Mouse (Mus musculus) liver, adult 2 months (tissue): Measurements from ENCODE around the gene Reck. TPM values are rescaled to one million over a fixed set of nuclear protein-coding genes. Genes with fewer than 3 reads are reported as not detected.
A peak's percentile ranks its signal among the peaks of the same experiment; 100 is the strongest.

Experiments
- DNase-seq: peaks from one replicate; pipeline ENCODE4 v3.0.0-alpha.2; 2011; ENCODE audit warnings: low read depth, low spot score; ENCODE audit errors: extremely low read depth
- H3K27ac ChIP-seq: fragments of 200-500 bp; replicated peaks from 2 replicates; pipeline ENCODE4 v1.5.1; 2012; ENCODE audit warnings: low read depth, mild to moderate bottlenecking, control low read depth, inconsistent platforms, low read length; ENCODE audit not compliant: insufficient read depth
- H3K27me3 ChIP-seq: fragments of 200-500 bp; 2 replicates; pipeline ENCODE4 v1.6.1; 2012; ENCODE audit warnings: mild to moderate bottlenecking, moderate library complexity, low read length, inconsistent platforms; ENCODE audit not compliant: control insufficient read depth, insufficient read depth
- H3K36me3 ChIP-seq: fragments of 200-500 bp; 2 replicates; pipeline ENCODE4 v1.6.1; 2012; ENCODE audit warnings: low read length, inconsistent platforms; ENCODE audit not compliant: control insufficient read depth, insufficient read depth
- H3K4me1 ChIP-seq: fragments of 200-500 bp; 2 replicates; pipeline ENCODE4 v1.6.1; 2011; ENCODE audit warnings: low read length; ENCODE audit not compliant: control insufficient read depth, insufficient read depth
- H3K4me3 ChIP-seq: fragments of 200-500 bp; 2 replicates; pipeline ENCODE4 v1.5.1; 2011; ENCODE audit warnings: low read depth, mild to moderate bottlenecking, control low read depth, low read length, moderate library complexity; ENCODE audit not compliant: insufficient read depth
- H3K79me2 ChIP-seq: fragments of 200-500 bp; 2 replicates; pipeline ENCODE4 v1.6.1; 2012; ENCODE audit warnings: inconsistent platforms, mild to moderate bottlenecking, low read length, moderate library complexity; ENCODE audit not compliant: control insufficient read depth, insufficient read depth
- H3K9ac ChIP-seq: fragments of 200-500 bp; 2 replicates; pipeline ENCODE4 v1.6.1; 2012; ENCODE audit warnings: low read depth, mild to moderate bottlenecking, control low read depth, inconsistent platforms, low read length
- CTCF ChIP-seq: fragments of 200-500 bp; IDR thresholded peaks from 2 replicates; pipeline ENCODE4 v1.5.1; 2011; ENCODE audit warnings: low read depth, low read length, control low read depth
- POLR2A ChIP-seq: fragments of 200-500 bp; IDR thresholded peaks from 2 replicates; pipeline ENCODE4 v1.6.1; 2011; ENCODE audit warnings: low read length, control low read depth; ENCODE audit not compliant: insufficient read depth; ENCODE audit errors: extremely low read depth
- WGBS: fragments of 180-500 bp; shearing (Covaris S2); methylation state at CpG from one replicate; pipeline ENCODE4 v1.1.7; 2018; 5-methylcytosine and 5-hydroxymethylcytosine counted together
- polyA plus RNA-seq: library from polyadenylated mRNA; depleted of rRNA; stranded (reverse); fragments of >200 nt; gene quantifications from 2 replicates; pipeline ENCODE4 v1.2.3, GENCODE M21; 2012
- total RNA-seq: library from RNA; depleted of rRNA; stranded (reverse); fragments of >200 nt; gene quantifications from 2 replicates; pipeline ENCODE4 v1.2.3, GENCODE M21; 2014

The Reck gene
- total and polyA plus RNA-seq, 2 experiments = 2.2 to 2.6 TPM

- H3K9ac ChIP-seq = no peak overlapping the region
- no peak for DNase-seq
- no peak overlapping the region for H3K4me3 ChIP-seq
- H3K36me3 ChIP-seq = 0 out of 2 replicates have a peak, but pooled peaks cover 2% of the 10 kb centered on the region
- no peaks in the 10 kb centered on the region for H3K4me1 ChIP-seq
- TF ChIP-seq CTCF (no peak), POLR2A (no peak)
- no peaks in the 10 kb centered on the region for H3K79me2 ChIP-seq
- 89% methylated on average over 5 of the region's 5 CpGs for WGBS
- no peak overlapping the region for H3K27ac ChIP-seq
- no peaks in the 10 kb centered on the region for H3K27me3 ChIP-seq
Observed at GRCm38 (mm10) chr4:43918221-43918620, 42.9 kb downstream of the Reck start.

- no peaks in the 10 kb centered on the region for H3K4me1 ChIP-seq
- H3K79me2 ChIP-seq = no peaks in the 10 kb centered on the region
- H3K9ac ChIP-seq = no peak overlapping the region
- H3K27me3 ChIP-seq = no peaks in the 10 kb centered on the region
- DNase-seq = no peak
- no peak overlapping the region for H3K27ac ChIP-seq
- no peak overlapping the region for H3K4me3 ChIP-seq
- 0 out of 2 replicates have a peak, but pooled peaks cover 2% of the 10 kb centered on the region for H3K36me3 ChIP-seq
- 100% methylated on average over 1 of the region's 1 CpGs for WGBS
- TF ChIP-seq POLR2A = no peak
- TF ChIP-seq CTCF = no peak; the same call in 1 of the 2 replicates
Observed at GRCm38 (mm10) chr4:43920602-43921001, 45.3 kb downstream of the Reck start.

- Histone ChIP-seq H3K4me1 (no peaks in the 10 kb centered on the region), H3K4me3 (no peak overlapping the region), H3K9ac (no peak overlapping the region), H3K79me2 (no peaks in the 10 kb centered on the region), H3K27ac (no peak overlapping the region), H3K36me3 (no peaks in the 10 kb centered on the region; the same call in 1 of the 2 replicates), H3K27me3 (no peaks in the 10 kb centered on the region)
- DNase-seq = no peak
- WGBS = 75% methylated on average over 6 of the region's 6 CpGs
- no peak for TF ChIP-seq POLR2A
- no peak for TF ChIP-seq CTCF
Observed at GRCm38 (mm10) chr4:43925125-43925524, 49.8 kb downstream of the Reck start.

GRCm38 (mm10) chr4:43925779-43926178, 50.4 kb downstream of the Reck start:
- no peaks in the 10 kb centered on the region for H3K79me2 ChIP-seq
- no peaks in the 10 kb centered on the region; the same call in 1 of the 2 replicates for H3K36me3 ChIP-seq
- no peaks in the 10 kb centered on the region for H3K27me3 ChIP-seq
- H3K9ac ChIP-seq = no peak overlapping the region
- no peak overlapping the region for H3K27ac ChIP-seq
- 12% methylated on average over 3 of the region's 3 CpGs for WGBS
- TF ChIP-seq CTCF (peak; percentile 92), POLR2A (no peak)
- DNase-seq = peak; percentile 57
- H3K4me3 ChIP-seq = no peak overlapping the region
- no peaks in the 10 kb centered on the region for H3K4me1 ChIP-seq

GRCm38 (mm10) chr4:43927826-43928225, 52.5 kb downstream of the Reck start:
- no peaks in the 10 kb centered on the region for H3K79me2 ChIP-seq
- no peaks in the 10 kb centered on the region for H3K27me3 ChIP-seq
- over 99% methylated on average over 3 of the region's 3 CpGs for WGBS
- peaks cover 1% of the 10 kb centered on the region; the same call in 1 of the 2 replicates for H3K4me1 ChIP-seq
- TF ChIP-seq POLR2A (no peak), CTCF (0 out of 2 replicates have a peak, but pooled peaks have one; percentile 25)
- no peak overlapping the region for H3K27ac ChIP-seq
- no peak overlapping the region for H3K9ac ChIP-seq
- no peaks in the 10 kb centered on the region; the same call in 1 of the 2 replicates for H3K36me3 ChIP-seq
- peak; percentile 7 for DNase-seq
- H3K4me3 ChIP-seq = no peak overlapping the region

GRCm38 (mm10) chr4:43931877-43932276, 56.5 kb downstream of the Reck start:
- DNase-seq = peak; percentile 22
- no peak overlapping the region for H3K27ac ChIP-seq
- H3K36me3 ChIP-seq = no peaks in the 10 kb centered on the region; the same call in 1 of the 2 replicates
- H3K79me2 ChIP-seq = no peaks in the 10 kb centered on the region
- TF ChIP-seq POLR2A (no peak), CTCF (no peak)
- no peaks in the 10 kb centered on the region for H3K27me3 ChIP-seq
- WGBS = 56% methylated on average over 4 of the region's 4 CpGs
- no peak overlapping the region for H3K9ac ChIP-seq
- peaks cover 3% of the 10 kb centered on the region; the same call in 1 of the 2 replicates for H3K4me1 ChIP-seq
- H3K4me3 ChIP-seq = no peak overlapping the region
